Mouse (Mus musculus): ENCODE results near the gene Plcg2. TPM values are rescaled to one million over a fixed set of nuclear protein-coding genes. Genes with fewer than 3 reads are reported as not detected.

Plcg2 gene
- polyA plus RNA-seq, 1 experiment, result 2.7 TPM

DNA sequence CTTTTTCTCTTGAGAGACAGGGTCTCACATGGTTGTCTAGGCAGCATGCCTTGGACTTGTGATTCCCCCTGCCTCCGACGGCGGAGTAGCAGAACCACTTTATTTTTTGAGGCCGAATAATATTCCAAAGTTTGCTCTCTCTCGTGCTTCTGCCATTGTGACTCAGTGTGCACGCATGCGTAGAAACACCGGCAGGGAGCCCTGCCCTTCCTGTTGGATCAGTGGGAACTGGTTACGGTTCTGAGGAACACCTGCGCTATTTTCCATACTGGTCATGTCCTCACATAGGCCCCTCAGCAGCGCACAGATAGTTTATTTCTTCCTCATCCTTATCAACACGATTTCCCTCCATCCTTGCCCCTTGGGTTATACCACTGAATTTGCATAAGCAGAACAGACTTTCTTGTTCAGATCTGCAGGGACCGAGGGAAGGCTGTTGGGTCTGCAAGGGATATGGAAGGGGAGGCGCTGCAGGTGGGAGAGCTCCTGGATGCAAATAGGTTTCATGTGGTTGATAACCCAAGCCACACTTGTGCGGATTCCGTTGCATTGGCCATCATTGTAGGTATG is 64.4 kb downstream of the Plcg2 start:
- TF ChIP-seq POLR2A (IDR thresholded peaks at IDR 0.05; ENCODE audit: extremely low read depth, insufficient read depth, low read length) (no peak), CTCF (IDR thresholded peaks at IDR 0.05; ENCODE audit: extremely low read depth, insufficient read depth, low read length) (no peak)
- no peak overlapping the region for H3K4me3 ChIP-seq (ENCODE audit: insufficient read depth, low read length)
- H3K4me1 ChIP-seq (ENCODE audit: control insufficient read depth, insufficient read depth, low read length), result no peaks in the 10 kb centered on the region

DNA sequence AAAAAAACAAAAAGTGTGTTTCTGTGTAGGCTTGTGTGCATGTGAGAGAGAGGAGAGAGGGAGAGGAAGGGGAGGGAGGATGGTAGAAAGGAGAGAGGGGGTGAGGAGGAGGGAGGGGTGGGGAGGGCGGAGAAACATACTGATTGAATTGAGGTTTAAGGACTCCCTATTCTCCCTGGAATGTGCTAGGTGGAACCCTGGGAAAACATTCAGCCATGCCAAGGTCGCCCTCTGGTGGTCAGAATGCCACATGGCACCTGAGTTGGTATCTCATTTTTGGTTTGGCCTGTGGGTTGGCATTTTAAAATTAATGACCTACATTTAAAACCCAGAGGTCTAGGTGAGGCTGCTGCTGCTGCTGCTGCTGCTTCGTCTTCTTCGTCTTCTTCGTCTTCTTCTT is 71.3 kb downstream of the Plcg2 start:
- no peak overlapping the region for H3K27ac ChIP-seq (ENCODE audit: insufficient read depth, low read length)
- H3K4me1 ChIP-seq (ENCODE audit: control insufficient read depth, insufficient read depth, low read length), result no peaks in the 10 kb centered on the region
- TF ChIP-seq POLR2A (IDR thresholded peaks at IDR 0.05; ENCODE audit: extremely low read depth, insufficient read depth, low read length) (no peak), CTCF (IDR thresholded peaks at IDR 0.05; ENCODE audit: extremely low read depth, insufficient read depth, low read length) (peak; percentile 95)
- no peak overlapping the region for H3K4me3 ChIP-seq (ENCODE audit: insufficient read depth, low read length)

More for the DNA sequence above, 64.4 kb downstream of the Plcg2 start:
- H3K27ac ChIP-seq (ENCODE audit: insufficient read depth, low read length), result no peak overlapping the region

DNA sequence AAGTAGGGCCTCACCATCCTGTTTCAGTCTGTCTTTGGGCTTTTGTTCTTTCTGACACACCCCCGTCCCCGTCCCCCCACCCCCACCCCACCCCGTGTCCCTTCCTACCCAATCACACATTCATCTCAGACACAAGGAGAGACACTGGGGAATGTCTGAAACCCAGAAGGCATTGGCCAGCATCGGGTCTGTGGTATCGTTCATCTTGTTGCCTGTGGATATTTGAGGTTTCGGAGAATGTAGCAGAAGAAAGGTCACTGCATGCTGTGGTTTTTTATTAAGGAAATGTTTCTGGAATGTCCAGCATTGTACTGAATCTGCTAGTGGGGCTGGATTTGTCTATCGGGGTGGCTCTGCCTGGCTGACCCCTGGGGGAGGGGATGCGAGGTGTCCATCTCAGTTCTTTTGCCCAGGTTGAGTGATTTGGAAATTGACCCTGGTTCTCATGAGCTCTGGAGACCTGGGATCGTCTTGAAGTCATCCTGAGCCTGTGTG is 78.2 kb downstream of the Plcg2 start:
- TF ChIP-seq CTCF (IDR thresholded peaks at IDR 0.05; ENCODE audit: extremely low read depth, insufficient read depth, low read length) (no peak), POLR2A (IDR thresholded peaks at IDR 0.05; ENCODE audit: extremely low read depth, insufficient read depth, low read length) (no peak)
- no peak overlapping the region for H3K27ac ChIP-seq (ENCODE audit: insufficient read depth, low read length)
- no peak overlapping the region for H3K4me3 ChIP-seq (ENCODE audit: insufficient read depth, low read length)
- no peaks in the 10 kb centered on the region for H3K4me1 ChIP-seq (ENCODE audit: control insufficient read depth, insufficient read depth, low read length)

DNA sequence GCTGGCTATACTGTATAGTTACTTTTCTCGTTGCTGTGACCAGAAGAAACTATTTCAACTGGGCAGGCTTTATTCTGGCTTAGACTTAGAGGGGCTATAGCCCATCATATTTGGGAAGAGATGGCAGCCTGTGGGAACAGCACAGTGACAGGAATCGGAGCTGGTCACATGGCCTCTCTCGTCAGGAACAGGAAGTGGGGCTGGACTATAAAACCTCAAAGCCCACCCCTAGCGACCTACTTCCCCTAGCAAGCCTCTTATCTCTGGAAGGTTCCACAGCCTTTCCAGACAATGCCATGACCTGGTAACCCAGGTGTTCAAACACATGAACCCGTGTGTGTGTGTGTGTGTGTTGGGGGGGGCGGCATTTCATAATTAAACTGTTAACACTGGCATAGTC is 79.0 kb downstream of the Plcg2 start:
- no peak overlapping the region for H3K4me3 ChIP-seq (ENCODE audit: insufficient read depth, low read length)
- TF ChIP-seq CTCF (IDR thresholded peaks at IDR 0.05; ENCODE audit: extremely low read depth, insufficient read depth, low read length), result no peak
- TF ChIP-seq POLR2A (IDR thresholded peaks at IDR 0.05; ENCODE audit: extremely low read depth, insufficient read depth, low read length), result no peak
- H3K4me1 ChIP-seq (ENCODE audit: control insufficient read depth, insufficient read depth, low read length), result no peaks in the 10 kb centered on the region
- no peak overlapping the region for H3K27ac ChIP-seq (ENCODE audit: insufficient read depth, low read length)

DNA sequence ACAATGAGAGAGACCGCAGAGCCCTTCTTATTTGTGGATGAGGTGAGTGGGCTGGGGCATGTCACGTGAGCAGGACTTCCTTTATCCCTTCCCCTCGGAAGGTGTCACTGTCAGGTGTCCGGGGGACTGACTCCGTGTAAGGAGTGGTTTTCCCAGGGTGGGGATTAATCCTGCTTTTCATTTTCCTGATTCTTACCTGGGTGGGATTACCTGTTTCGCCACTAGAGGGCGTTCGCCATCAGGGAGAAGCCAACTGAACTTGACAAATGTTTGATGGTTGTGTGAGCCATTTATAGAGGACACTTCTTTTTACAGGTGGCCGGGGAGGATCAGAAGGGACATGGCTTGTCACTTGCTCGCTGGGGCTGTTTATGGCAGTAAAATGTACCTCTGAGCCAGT is 79.8 kb downstream of the Plcg2 start:
- TF ChIP-seq POLR2A (IDR thresholded peaks at IDR 0.05; ENCODE audit: extremely low read depth, insufficient read depth, low read length), result no peak
- TF ChIP-seq CTCF (IDR thresholded peaks at IDR 0.05; ENCODE audit: extremely low read depth, insufficient read depth, low read length), result peak; percentile 32
- Histone ChIP-seq H3K4me1 (ENCODE audit: control insufficient read depth, insufficient read depth, low read length) (no peaks in the 10 kb centered on the region), H3K27ac (ENCODE audit: insufficient read depth, low read length) (no peak overlapping the region), H3K4me3 (ENCODE audit: insufficient read depth, low read length) (no peak overlapping the region)

DNA sequence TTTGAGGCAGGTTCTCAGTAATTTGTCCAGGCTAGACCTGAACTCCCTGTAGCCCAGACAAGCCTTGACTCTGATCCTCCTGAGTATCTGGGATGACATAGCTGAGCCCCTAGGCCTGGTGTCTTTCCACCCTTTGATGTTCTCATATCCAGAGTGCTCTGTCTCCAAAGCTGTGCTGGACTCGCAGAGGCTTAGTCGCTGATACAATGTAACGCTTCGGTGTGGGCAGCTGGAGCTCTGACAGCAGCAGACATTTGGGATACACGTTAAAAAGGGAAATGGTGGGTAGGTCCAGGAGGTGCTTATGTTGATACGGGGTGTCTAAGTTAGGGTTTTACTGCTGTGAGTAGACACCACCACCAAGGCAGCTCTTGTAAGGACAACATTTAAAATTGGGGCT is 80.8 kb downstream of the Plcg2 start:
- no peak overlapping the region for H3K4me3 ChIP-seq (ENCODE audit: insufficient read depth, low read length)
- no peak overlapping the region for H3K27ac ChIP-seq (ENCODE audit: insufficient read depth, low read length)
- TF ChIP-seq CTCF (IDR thresholded peaks at IDR 0.05; ENCODE audit: extremely low read depth, insufficient read depth, low read length), result no peak
- TF ChIP-seq POLR2A (IDR thresholded peaks at IDR 0.05; ENCODE audit: extremely low read depth, insufficient read depth, low read length), result no peak
- no peaks in the 10 kb centered on the region for H3K4me1 ChIP-seq (ENCODE audit: control insufficient read depth, insufficient read depth, low read length)

DNA sequence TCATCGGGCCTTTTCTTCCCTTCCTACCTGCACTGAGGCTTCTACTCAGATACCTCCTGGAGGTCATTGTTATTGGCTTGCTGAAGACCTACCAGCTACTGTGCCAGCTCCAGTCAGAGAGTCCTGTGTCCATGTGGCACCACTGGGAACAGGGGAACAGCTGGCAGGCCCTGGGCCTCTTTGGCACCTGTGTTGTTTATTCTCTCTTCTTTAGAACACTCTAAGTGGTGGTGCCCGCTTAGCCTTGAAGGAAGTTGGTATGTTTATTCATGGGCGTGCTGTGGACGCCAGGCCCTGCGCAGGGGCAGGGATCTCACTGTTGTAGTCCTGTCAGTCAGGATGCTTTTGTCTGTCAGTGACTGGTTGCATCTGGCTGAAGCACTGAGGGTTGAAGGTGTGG is 95.8 kb downstream of the Plcg2 start:
- H3K27ac ChIP-seq (ENCODE audit: insufficient read depth, low read length), result no peak overlapping the region
- no peaks in the 10 kb centered on the region for H3K4me1 ChIP-seq (ENCODE audit: control insufficient read depth, insufficient read depth, low read length)
- no peak overlapping the region for H3K4me3 ChIP-seq (ENCODE audit: insufficient read depth, low read length)
- TF ChIP-seq POLR2A (IDR thresholded peaks at IDR 0.05; ENCODE audit: extremely low read depth, insufficient read depth, low read length) (no peak), CTCF (IDR thresholded peaks at IDR 0.05; ENCODE audit: extremely low read depth, insufficient read depth, low read length) (no peak)

DNA sequence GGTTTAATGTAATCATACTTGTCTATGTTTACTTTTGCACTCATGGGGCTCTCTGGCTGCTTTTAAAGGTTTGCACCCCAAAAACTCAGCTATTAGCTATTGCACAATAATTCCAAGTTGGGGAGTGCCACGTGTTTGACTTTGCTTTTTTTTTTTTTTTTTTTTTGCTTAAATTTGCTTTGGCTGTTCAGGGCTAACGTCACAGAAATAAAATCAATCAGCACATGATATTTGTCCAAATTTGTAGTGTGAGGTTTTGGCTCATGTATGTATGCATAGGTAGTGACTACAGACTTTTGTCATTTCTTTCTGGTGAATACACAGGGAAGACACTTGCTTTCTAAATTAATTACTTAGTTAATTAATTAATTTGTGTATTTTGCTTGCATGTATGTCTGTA is 96.9 kb downstream of the Plcg2 start:
- Histone ChIP-seq H3K27ac (ENCODE audit: insufficient read depth, low read length) (no peak overlapping the region), H3K4me3 (ENCODE audit: insufficient read depth, low read length) (no peak overlapping the region), H3K4me1 (ENCODE audit: control insufficient read depth, insufficient read depth, low read length) (no peaks in the 10 kb centered on the region)
- TF ChIP-seq POLR2A (IDR thresholded peaks at IDR 0.05; ENCODE audit: extremely low read depth, insufficient read depth, low read length), result no peak
- TF ChIP-seq CTCF (IDR thresholded peaks at IDR 0.05; ENCODE audit: extremely low read depth, insufficient read depth, low read length), result no peak

DNA sequence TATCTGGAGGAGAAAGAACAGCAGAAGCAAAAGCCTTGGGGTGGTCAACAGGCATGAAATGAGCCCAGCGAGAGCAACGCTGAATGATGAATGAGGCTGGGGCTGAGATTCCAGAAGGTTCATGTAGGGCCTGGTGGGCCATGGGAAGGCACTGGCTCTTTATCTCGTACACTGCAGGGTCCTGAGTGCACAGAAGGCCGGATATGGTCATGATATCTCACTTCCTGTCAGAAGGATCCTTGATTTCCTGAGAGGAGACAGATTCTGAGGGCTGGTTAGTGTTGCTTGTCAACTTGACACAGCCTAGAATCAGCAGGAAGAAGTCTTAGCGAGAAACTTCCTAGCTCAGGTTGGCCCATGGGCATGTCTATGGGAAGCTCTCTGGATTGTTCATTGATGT is 98.7 kb downstream of the Plcg2 start:
- no peak overlapping the region for H3K27ac ChIP-seq (ENCODE audit: insufficient read depth, low read length)
- H3K4me3 ChIP-seq (ENCODE audit: insufficient read depth, low read length), result no peak overlapping the region
- TF ChIP-seq POLR2A (IDR thresholded peaks at IDR 0.05; ENCODE audit: extremely low read depth, insufficient read depth, low read length) (no peak), CTCF (IDR thresholded peaks at IDR 0.05; ENCODE audit: extremely low read depth, insufficient read depth, low read length) (no peak)
- no peaks in the 10 kb centered on the region for H3K4me1 ChIP-seq (ENCODE audit: control insufficient read depth, insufficient read depth, low read length)

DNA sequence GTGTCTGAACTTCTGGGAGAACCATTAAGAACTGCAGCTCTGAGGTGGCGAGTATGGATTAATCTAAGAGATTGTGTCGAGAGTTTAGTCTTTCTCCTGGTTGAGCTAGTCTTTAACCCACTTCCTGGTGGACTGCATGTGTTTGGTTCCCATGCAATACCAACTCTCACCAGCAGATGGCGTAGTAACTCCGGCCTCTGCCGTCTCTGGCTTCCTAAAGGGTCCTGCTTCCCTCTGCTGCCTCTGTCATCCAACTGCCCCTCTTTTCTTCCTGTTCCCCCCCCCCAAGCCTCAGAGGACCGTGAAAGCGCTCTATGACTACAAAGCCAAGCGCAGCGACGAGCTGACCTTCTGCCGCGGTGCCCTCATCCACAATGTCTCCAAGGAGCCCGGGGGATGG is 102.7 kb downstream of the Plcg2 start:
- Histone ChIP-seq H3K4me3 (ENCODE audit: insufficient read depth, low read length) (no peak overlapping the region), H3K27ac (ENCODE audit: insufficient read depth, low read length) (no peak overlapping the region), H3K4me1 (ENCODE audit: control insufficient read depth, insufficient read depth, low read length) (no peaks in the 10 kb centered on the region)
- TF ChIP-seq POLR2A (IDR thresholded peaks at IDR 0.05; ENCODE audit: extremely low read depth, insufficient read depth, low read length) (no peak), CTCF (IDR thresholded peaks at IDR 0.05; ENCODE audit: extremely low read depth, insufficient read depth, low read length) (peak; percentile 67)

Measured in cortical plate, adult 2 months (tissue).